Mouse (Mus musculus) left cerebral cortex, postnatal 25 days (tissue): ENCODE results near the gene Gm2115. TPM values are rescaled to one million over a fixed set of nuclear protein-coding genes. Genes with fewer than 3 reads are reported as not detected.

Experiments used
- DNase-seq, 2 experiments: peaks; one replicate each; pipeline ENCODE4 v3.0.0; 2022; ENCODE audit warnings: low spot score in 2 of 2, mixed read lengths in 1 of 2
- intact Hi-C: fragments of 180-260 bp; cut with DNase I; formaldehyde crosslinking; loops from one replicate; pipeline ENCODE4 v1.15.1; 2025
- total RNA-seq, 2 experiments: library from RNA; stranded (reverse); gene quantifications; 2 replicates each; pipeline ENCODE4 v1.2.3; 2021

Gene Gm2115
- total RNA-seq, 2 experiments from 2014 or later, result 5.0 to 6.0 TPM

GRCm38 (mm10) chr7:84579769-84580168 lies 51.0 kb downstream of the Gm2115 start:
- peak in 1 of 2 experiments; percentile 81 for DNase-seq

GRCm38 (mm10) chr7:84585086-84585485 lies 56.3 kb downstream of the Gm2115 start:
- no peak for DNase-seq
- intact Hi-C loops, result loop anchor here (10.0 kb wide), 1 partner anchor 130 kb away; no protein-coding TSS in a partner anchor

More at GRCm38 (mm10) chr7:84579769-84580168, 51.0 kb downstream of the Gm2115 start:
- intact Hi-C loops, result loop anchor here (2.0 to 10.0 kb wide), 3 partner anchors 125 to 209 kb away; no protein-coding TSS in a partner anchor

GRCm38 (mm10) chr7:84586360-84587100 lies 57.8 kb downstream of the Gm2115 start:
- intact Hi-C loops, result loop anchor here (10.0 kb wide), 1 partner anchor 132 kb away; no protein-coding TSS in a partner anchor
- peak in 1 of 2 experiments; percentile 57 for DNase-seq

- DNase-seq, result no peak
- intact Hi-C loops, result loop anchor here (10.0 kb wide), 1 partner anchor 132 kb away; no protein-coding TSS in a partner anchor
Observed at GRCm38 (mm10) chr7:84587101-84587783, 58.5 kb downstream of the Gm2115 start.

- no peak for DNase-seq
- intact Hi-C loops, result loop anchor here (5.0 kb wide), 1 partner anchor 187 kb away; no protein-coding TSS in a partner anchor
Observed at GRCm38 (mm10) chr7:84590622-84591021, 61.9 kb downstream of the Gm2115 start.

- DNase-seq, result no peak
- intact Hi-C loops, result loop anchor here (5.0 kb wide), 1 partner anchor 186 kb away; no protein-coding TSS in a partner anchor
Observed at GRCm38 (mm10) chr7:84591347-84591746, 62.6 kb downstream of the Gm2115 start.

- peak; percentile 39 to 60 for DNase-seq
- intact Hi-C loops, result loop anchor here (2.0 to 5.0 kb wide), 3 partner anchors 154 to 194 kb away; no protein-coding TSS in a partner anchor
Observed at GRCm38 (mm10) chr7:84594087-84594916, 65.5 kb downstream of the Gm2115 start.

- intact Hi-C loops, result loop anchor here (2.0 to 5.0 kb wide), 3 partner anchors 154 to 194 kb away; no protein-coding TSS in a partner anchor
Observed at GRCm38 (mm10) chr7:84594917-84595303, 66.2 kb downstream of the Gm2115 start.

GRCm38 (mm10) chr7:84596002-84596401 lies 67.2 kb downstream of the Gm2115 start:
- DNase-seq, result no peak
- intact Hi-C loops, result no loop called here

More at GRCm38 (mm10) chr7:84594917-84595303, 66.2 kb downstream of the Gm2115 start:
- no peak for DNase-seq

- no peak for DNase-seq
- intact Hi-C loops, result no loop called here
Observed at GRCm38 (mm10) chr7:84596633-84597032, 67.9 kb downstream of the Gm2115 start.

GRCm38 (mm10) chr7:84600631-84601030 lies 71.9 kb downstream of the Gm2115 start:
- intact Hi-C loops, result no loop called here

GRCm38 (mm10) chr7:84601331-84601730 lies 72.6 kb downstream of the Gm2115 start:
- no peak for DNase-seq
- intact Hi-C loops, result no loop called here

More at GRCm38 (mm10) chr7:84600631-84601030, 71.9 kb downstream of the Gm2115 start:
- no peak for DNase-seq

GRCm38 (mm10) chr7:84604501-84604900 lies 75.7 kb downstream of the Gm2115 start:
- no peak for DNase-seq
- intact Hi-C loops, result loop anchor here (2.0 kb wide), 1 partner anchor 86 kb away; no protein-coding TSS in a partner anchor

- intact Hi-C loops, result loop anchor here (2.0 to 5.0 kb wide), 2 partner anchors 86 to 142 kb away; no protein-coding TSS in a partner anchor
- no peak for DNase-seq
Observed at GRCm38 (mm10) chr7:84605033-84605687, 76.4 kb downstream of the Gm2115 start.

GRCm38 (mm10) chr7:84605704-84606292 lies 77.0 kb downstream of the Gm2115 start:
- peak; percentile 69 to 84 for DNase-seq
- intact Hi-C loops, result loop anchor here (2.0 to 5.0 kb wide), 2 partner anchors 85 to 142 kb away; no protein-coding TSS in a partner anchor

- intact Hi-C loops, result loop anchor here (5.0 kb wide), 1 partner anchor 141 kb away; no protein-coding TSS in a partner anchor
Observed at GRCm38 (mm10) chr7:84606293-84606749, 77.6 kb downstream of the Gm2115 start, which contains the start of gene Fah. TSS of gene Fah (minus strand) at chr7:84606722.

GRCm38 (mm10) chr7:84611609-84612008 lies 82.9 kb downstream of the Gm2115 start:
- intact Hi-C loops, result no loop called here
- no peak for DNase-seq

More at GRCm38 (mm10) chr7:84606293-84606749, 77.6 kb downstream of the Gm2115 start, which contains the start of gene Fah:
- peak in 1 of 2 experiments; percentile 38 for DNase-seq

GRCm38 (mm10) chr7:84612445-84612844 lies 83.7 kb downstream of the Gm2115 start:
- no peak for DNase-seq
- intact Hi-C loops, result no loop called here
